Mouse (Mus musculus) kidney, adult 8-10 months (tissue): ENCODE measurements around the gene Ptprm.
A peak's percentile ranks its signal among the peaks of the same experiment; 100 is the strongest.

Source experiments
- DNase-seq, 2 experiments: peaks; one replicate each; pipeline ENCODE4 v3.0.0; 2022

Ptprm gene

DNA sequence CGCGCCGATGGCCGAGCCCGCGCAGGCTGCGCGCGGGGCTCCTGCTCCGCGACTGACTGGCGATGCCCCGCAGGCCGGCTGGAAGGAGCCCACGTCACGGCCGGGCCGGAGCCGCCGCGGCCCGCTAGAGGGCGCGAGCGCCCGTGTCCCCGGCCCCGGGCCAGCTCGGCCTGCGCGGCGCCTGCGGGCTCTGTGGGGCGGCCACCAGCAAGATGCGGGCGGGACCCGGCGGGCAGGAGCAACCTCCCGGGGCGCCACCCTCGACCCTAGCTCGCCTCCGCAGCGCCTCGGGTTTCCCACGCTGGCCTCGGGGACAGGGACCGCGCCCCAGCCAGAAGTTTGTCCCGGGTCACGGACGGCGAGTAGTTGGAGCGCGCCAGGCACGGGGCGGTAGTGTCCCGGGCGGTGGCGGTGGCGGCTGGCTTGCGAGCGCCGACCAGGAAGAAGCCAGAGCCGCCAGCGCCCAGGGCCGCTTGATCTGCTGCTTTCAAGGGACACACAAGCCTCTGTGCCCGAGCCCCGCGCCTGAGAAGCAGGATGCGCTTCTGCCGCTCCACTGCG lies at the start of gene Ptprm:
TSS of gene Ptprm (minus strand) at position 7 of the 561 bp plus-strand sequence.
- peak; percentile 79 to 81 for DNase-seq

DNA sequence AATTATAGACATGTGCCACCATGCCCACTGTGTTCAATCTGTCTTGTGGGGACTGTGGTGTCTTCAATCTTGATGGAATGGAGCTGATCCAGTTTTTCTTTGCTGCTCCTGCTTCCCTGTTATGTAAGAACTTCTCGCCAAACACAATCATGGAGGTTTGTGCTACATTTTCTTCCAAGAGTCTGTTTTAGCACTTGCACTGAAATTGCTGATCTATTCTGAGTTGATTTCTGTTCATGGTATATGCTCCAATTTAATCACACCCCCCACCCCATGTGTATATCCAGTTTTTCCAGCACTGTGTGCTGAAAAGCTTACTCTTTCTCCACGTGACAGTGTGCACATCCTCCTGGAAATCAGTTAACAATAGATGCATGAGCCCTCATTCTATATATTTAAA lies 41.9 kb upstream of the Ptprm start:
- no peak for DNase-seq

DNA sequence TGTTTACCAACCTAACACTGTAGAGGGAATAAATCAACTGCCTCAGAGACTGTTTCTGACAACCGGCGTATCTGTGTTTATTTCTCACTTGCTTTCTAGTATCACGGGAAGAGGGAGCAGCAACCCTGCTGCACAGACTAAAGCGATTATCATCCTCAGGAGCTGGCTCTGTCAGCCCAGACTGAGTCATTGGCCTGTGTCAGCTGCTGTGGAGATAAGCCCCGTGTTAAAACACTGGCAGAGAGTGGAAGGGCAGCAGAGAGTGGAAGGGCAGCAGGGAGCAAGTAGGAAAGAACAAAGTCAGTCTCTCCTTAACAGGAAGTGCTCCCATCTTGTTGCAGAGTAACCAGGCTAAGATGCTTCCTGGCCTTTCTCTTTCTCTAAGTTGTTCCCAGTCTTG lies 36.6 kb upstream of the Ptprm start:
- DNase-seq, result no peak

DNA sequence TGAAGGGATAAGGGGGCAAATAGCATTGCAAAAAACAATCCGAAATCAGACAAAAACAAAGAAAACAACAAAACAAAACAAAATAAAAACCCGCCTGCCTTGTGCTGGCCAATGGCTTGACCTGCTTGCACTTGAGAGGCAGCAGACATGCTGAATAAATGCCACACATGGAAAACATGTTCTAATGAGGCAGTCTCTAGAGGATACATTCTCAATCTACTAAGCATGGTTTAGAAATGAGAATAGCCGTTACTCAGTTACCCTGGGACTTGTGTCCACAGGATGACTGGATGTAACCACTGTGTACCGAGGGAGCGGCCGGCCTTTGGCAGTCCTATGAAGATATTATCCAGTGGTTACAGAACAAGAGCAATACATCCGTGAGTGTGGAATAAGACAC lies 33.9 kb upstream of the Ptprm start:
- no peak for DNase-seq

DNA sequence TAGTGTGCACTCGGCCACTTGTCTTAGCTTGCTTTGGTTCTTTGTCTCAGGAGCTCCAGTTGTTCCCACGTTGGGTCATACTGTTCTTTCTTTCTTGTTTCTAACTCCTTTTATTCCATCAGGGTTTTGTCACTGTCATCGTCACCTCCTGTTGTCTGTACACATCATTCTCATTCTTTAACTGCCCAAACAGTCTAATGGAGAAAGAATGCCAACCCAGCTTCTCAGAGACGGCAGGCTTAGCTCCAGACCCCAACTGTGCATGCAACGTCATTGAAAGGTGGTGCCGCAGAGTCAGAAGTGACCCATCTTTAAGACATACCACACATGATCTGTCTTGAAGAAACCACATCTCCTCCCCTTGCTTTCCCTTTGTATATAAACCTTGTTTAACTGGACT lies 31.0 kb upstream of the Ptprm start:
- DNase-seq, result no peak

DNA sequence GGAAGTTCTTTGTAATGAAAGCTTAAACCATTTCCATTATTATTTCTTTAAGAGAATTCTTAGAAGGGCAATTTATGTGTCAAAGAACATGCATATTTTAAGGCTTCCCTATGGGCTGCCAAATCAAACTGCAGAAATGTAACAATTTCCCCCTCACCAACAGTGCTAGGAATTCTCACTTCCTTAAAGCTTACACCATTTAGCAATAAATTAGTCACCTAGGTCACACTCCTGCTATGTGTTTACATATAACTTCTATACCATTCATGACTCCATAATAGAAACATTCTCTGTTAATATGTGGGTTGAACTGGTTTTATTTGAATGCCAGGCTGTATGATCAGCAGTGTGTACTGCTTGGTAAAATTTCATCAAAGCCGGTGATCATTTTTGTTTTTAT lies 29.4 kb upstream of the Ptprm start:
- DNase-seq, result no peak

DNA sequence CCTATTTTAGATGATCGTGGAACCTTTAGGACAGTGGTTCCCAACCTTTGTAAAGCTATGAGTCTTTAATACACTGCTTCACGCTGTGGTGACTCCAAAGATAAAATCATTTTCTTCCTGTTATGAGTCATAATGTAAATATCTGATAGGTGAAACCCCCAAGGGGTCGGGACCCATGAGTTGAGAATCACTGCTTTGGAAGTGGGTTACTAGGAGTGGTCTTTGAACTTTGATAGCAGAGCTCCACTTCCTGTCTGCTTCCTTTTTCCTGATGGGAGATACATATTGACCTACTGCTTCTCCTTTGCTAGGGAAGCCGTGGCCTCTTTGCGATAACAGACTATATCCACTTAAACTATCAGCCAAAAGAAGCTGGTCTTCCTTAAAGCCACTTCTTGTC lies 27.4 kb upstream of the Ptprm start:
- no peak for DNase-seq

DNA sequence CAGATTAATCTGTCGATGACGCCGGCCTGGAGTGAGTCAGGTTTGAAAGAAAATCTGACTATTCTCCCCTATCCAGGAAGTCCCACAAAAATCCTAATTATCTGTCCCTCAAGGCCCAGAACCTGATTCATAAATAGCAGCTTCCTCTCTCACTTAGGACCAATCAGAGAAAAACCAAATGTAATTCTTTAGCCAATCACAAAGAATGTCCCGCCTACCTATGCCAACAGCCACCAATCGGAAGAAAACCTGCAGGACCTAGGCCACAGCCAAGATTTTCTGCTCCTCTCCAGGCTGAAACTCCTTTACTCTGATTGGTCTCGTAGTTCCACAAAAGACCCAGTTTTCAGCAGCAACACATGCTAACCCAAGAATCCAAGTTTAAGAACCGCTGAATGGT lies 13.6 kb upstream of the Ptprm start:
- no peak for DNase-seq

DNA sequence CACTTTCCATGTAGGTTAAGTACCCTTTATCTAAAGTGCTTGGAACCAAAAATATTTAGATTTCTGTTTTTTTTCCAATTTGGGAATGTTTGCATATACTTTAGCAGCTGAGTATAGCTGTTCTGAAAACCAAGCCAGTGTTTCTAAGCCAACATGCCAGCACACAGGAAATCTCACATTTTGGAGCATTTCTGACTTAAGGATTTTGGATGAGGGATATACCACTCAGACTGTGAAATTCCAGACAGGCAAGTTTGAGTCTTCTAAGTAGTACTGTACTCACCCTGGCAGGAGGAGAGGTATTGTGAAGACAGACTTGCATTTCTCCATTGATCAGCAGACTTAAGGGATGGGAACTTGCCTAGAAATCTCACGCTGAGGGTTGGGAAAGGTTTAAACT lies 10.2 kb upstream of the Ptprm start:
- no peak for DNase-seq

DNA sequence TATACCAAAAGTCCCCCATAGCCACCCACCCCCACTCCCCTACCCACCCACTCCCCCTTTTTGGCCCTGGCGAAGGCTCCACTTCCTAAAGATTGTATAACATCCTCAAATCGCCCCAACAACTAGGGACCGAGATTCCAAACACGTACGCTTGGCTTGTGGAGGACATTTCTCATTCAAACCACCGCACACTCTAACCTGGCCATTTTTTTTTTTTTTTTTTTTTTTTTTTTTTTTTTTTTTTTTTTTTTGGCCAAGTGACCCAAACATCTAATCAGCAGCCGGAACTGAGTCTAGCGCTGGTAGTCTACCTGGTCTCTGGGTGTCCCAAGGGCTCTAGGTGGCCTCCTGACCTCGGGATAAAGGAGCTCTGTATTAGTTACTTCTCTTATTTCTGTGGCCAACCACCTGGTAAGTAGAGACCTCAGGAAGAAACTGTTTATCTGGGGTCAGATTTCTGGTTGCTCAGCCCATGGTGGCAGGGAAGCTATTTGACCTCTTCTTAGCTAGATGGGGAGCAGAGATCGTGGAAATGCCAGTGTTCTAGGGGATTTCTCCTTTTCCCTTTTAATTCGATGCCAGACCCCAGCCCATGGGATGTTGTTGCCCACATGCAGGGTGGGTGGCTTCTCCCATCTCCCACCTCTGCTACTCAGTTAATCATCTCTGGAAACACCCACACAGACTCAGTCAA lies 9.3 kb upstream of the Ptprm start:
- DNase-seq, result no peak

DNA sequence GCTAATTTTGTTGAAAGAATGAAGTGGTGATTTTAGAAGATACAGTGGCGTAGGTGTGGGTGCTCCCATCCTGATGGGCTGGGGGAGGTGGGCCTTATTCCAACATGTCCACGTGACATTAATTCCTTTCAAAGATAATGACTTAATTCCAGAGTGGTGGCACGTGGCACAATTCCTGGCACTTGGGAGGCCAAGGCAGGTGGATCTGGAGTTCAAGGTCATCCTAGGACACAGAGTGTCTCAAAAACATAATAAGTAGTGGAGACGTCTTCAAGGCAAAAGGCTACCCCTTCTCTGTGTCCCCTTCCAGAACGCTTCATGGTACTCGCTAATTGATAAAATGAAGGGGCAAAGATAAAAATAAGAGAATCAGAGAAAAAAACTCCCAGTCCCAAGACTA lies 7.9 kb upstream of the Ptprm start:
- DNase-seq, result no peak

DNA sequence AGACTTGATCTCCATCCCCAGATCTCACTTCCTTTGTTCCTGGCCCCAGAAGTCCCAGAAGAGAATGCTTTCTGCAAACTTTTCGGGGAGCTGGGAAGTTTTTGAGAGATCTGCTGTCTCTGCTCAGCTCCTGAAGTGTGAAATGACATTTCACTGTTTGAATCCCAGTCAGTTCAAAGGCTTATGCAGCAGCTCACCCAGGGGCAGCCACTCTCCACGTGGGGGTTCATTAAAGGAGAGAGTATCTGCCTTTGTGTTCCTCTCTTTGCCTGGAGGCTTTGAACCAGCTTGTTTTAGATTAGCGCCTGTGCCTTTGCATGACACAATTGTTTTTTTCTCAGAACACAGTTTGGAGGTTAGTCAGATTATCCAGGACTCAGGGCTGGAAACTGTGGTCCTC lies 6.3 kb upstream of the Ptprm start:
- DNase-seq, result no peak

DNA sequence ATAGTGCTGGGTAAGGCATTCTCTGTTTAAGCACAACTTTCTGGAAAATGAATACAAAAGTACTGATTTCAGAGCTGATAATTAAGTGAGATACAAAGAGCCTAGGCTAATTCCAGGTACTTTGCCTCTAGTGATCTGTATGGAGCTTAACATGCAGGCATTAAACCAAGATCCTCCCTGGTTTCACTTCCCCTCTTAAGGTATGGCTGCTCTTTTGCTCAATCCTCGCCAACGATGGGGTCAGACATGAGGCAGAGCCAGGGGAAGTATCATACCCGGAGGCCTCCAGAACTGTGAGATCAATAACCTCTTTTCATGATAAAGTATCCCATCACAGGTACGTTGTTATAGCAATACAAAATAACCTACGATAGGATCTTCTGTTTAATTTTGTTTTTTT lies 5.3 kb upstream of the Ptprm start:
- no peak for DNase-seq

DNA sequence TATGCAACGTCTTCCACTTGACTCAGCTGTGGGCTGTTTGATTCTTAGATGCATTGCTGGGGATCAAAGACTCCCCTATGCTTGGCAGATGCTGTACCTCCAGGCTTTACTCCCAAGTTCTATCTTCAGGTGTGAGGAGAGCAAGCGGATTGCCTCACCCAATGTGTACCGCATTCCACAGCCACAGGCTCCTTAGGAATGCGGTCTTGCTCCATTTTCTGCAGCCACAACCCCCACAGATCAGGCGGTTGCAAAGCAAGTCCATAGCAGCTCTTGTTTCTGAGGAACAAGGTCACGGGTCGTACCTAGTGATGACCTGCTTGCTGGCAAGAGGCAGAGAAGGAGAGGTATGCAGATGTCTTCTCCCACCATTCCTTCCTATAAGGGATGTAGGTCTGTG lies 4.3 kb upstream of the Ptprm start:
- no peak for DNase-seq

DNA sequence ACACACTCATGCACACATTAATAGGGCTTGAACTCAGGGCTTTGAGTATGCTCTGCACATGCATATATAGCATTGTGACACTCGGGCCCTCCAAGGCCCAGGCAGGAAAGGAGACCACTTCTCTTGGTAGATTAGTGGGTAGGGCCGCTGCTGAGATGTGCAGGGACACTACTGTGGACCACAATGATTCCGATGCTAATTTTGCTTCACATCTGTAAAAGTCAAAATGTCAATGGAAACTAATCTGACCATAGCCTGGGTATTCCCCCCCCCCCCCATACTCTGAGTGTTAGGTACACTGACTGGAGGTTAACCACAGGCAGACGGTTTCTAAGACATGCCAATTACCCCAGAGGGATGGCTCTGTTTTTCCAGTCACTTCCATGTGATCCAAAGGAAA lies 2.9 kb upstream of the Ptprm start:
- no peak for DNase-seq

DNA sequence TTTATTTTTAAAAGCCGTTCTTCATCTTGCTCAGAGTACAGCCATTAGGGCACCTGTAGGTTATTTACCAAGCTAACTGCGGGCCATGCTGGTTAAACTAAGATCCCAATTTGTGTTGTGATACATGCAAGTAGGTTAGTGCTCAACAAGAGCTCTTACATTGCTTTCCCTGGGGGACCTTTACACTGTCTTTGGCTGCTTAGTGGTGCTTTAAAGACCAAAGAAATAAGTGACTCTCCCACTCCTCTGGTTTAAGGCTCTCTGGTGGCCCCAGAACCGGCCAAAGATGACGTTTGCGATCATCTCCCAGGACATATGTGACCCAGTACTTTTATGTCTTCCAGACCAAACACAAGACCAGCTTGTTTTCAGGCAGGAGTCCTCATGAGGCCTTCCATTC lies 994 bp upstream of the Ptprm start:
- no peak for DNase-seq

DNA sequence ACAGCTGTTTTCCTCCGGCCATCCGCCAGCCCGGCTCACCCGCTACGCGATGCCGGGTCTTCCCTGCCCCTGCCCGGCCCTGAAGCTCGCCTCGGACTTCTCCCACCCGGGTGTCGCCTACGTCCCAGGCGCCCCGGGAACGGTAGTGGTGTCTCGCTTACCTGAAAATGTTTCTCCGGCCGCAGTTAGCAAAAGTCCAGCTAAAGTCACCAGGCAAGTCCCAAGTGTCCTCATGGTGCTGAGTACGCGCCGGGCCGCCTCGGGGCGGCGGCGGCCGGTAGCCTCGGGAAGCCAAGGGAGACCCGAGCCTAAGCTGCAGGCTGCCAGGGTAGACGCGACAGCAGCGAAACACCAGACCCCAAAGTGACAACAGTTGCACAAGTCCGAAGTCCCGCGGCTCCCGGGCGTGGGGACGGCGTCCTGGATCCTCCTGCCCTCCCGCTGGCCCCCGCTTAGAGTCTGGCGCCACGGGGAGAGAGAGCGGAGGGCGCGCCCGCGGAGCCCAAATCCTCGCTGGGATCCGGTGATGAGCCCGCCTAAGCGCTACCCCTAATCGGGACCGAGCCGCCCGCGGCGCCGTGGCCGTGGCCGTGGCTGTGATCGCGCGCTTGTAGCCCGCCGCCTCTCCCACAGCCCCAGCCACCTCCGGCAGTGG lies 334 bp downstream of the Ptprm start:
- DNase-seq, result peak in 1 of 2 experiments; percentile 49

DNA sequence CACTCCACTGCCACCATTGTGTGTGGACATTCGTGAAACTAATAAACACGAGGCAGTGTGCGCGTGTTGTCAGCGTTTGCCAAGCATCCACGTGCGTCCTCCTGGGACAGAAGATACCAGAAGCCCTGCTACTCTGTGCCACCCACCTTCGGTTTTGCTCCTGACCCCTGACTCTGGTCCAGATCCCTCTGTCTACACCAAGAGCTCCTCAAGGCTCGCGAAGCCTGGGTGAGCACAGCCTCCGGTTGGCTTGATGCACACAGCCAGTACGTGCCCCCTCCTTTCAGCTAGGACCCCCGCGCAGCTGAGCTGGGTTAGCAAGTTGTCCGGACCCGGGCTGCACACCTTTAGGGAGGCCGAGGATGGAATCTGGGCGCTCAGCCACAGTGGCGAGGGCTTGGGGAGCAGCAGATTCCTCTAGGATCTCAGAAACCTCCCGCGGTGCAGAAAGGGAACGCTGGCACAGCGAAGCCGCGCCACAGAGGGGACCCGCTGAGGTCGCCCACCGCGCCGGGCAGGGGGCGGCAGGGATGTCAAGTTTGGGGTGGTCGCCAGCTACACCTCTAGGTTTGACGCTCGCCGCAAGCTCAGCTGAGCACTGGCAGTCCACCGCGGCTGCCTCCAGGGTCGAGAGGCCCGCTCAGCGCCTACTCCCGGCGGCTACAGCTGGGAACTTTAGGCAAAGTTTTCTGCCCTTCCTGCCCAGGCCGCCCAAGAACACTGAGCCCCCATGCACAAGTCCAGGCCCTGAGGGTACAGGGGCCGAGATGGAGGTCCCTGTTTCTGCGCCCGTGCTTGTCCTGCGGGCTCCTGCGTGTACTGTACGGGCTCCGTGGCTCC lies 1.1 kb downstream of the Ptprm start:
- peak in 1 of 2 experiments; percentile 31 for DNase-seq

DNA sequence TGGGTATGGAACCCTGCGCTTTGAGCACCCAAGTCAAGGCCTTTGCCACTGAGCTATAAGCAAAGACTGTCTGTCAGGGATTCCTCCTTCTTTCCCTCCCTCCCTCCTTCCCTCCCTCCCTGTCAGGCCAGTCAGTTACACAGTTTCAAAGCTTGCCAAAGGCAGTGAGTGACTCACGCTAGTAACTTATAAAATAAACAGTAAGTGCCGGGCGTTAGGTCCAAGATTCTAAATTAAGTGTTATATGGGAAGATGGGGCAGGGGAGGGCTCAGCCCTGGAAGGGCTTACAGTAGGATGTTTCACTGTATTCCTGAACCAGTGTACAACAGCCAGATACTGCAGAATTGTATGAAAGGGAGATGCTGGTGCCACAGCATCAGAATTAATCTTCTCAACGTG lies 2.8 kb downstream of the Ptprm start:
- no peak for DNase-seq

DNA sequence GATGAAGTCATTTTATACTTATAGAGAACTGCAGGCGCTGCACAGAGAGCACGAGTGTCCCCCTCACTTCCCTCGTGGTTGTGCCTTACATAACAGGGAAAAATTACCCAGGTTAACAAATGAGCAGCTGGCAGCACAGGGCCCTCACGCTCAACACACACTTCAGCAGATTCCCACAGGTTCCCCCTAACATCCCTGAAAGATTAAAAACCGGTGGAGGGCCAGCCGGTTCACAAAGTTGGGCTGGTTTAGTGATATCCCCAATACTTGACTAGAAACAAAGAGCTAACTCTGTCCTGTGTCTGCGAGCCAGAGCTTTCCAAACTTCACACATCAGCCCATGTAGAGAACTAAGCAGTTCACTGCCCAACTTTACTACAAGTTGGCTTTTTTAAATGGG lies 3.7 kb downstream of the Ptprm start:
- no peak for DNase-seq

DNA sequence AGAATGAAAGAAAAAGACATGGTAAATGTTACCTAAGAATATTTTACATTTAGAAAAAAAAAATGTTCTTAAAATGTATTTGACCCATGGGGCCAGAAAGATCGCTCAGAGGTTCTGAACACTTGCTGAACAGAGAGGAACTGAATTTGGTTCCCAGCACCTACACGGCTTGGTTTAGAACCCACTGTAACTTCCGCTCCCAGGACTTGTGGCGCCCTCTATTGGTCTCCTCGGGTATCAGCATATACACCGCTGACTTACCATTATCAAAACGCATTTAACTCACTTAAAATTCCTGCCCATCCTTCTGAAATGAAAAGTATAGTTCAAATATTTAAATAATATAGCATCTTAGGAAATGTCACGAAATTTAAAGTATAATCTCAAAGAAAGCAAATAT lies 4.7 kb downstream of the Ptprm start:
- no peak for DNase-seq

DNA sequence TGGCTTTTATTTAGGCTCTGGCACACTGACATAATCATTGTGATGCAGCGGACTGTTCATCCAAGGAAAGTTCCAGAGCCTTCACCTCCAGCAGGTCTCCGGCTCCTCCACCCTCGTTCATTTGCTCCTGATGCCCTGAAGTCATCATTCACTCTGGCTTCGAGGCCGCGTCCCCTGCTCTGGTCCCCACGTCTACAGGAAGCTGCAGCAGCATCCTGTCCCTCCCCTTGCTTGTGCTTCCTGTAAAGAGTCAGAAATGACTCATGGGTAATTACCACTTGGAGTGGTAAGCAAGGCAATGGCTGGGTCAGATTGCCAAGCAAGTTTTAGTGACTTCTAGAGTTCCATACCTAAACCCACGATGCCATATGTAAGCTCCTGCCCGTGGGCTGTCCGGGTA lies 7.3 kb downstream of the Ptprm start:
- peak in 1 of 2 experiments; percentile 23 for DNase-seq

DNA sequence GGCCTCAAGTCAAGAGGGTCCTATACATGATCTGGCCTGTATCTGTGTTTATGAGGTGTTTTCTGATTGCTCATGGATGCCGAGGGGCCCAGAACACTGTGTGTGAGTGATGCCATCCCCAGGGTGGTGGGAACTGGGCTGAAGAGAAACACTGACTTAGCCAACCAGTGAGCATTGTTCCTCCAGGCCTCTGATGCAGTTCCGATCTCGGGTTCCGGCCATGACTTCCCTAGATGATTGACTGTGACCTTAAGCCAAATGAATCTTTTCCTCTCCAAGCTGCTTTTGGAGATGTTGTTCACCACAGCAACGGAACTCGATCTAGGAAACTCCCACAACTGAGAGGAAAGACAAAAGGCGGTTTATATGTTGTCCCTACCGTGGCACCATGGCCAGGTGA lies 9.1 kb downstream of the Ptprm start:
- no peak for DNase-seq

DNA sequence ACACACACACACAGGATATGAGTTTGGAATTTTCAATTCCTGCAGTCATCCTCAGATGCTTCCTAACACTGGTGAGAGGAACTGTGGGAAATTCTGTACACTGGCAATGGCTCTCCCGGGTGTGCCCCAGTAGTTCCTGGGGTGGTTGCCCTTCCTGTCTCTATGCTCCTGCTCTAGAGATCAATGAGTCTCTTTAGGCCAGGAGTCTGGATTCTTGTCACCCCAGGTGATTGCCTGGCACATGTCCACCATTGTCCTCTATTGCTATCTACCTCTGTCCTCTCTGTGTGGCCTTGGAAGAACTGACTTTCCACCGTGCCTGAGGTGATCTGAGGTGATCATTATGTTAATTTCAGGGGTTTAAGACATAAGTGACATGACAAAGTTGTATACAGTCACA lies 10.8 kb downstream of the Ptprm start:
- no peak for DNase-seq
